Mouse (Mus musculus): ENCODE results near the gene Pinlyp. TPM values are rescaled to one million over a fixed set of nuclear protein-coding genes. Genes with fewer than 3 reads are reported as not detected.

Pinlyp gene
- polyA plus RNA-seq, 1 experiment from 2014 or later, result 0.26 TPM

GRCm38 (mm10) chr7:24538701-24539100 lies 7.2 kb downstream of the Pinlyp start:
- ChIA-PET CTCF (interaction anchor here (2.5 to 4.2 kb wide), 2 partner anchors 8 to 65 kb away, joined by 10 to 14 read pairs; partner anchors contain the start of genes Pinlyp and Xrcc1), POLR2A (interaction anchor here (1.7 kb wide), 1 partner anchor 9 kb away, joined by 6 read pairs; no protein-coding TSS in a partner anchor)
- ATAC-seq, result no peak

DNA sequence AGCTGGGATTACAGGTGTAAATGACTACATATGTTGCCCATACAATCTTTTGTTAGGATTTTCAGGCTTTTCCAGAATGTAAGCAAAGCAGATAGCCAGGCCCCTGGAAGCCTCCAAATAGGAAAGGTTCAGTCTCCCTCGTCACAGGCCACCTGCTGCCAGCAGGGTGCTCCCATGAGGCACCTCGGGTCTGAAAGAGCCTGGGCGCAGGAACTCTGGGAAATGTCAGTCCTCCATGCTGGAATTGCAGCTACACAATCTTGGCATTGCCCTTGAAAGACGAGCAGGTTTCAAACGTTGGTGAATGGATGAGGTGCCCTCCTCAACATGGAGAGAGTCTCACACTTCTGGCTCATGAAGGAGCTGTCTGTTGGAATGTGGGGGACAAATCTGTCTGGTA lies 7.8 kb downstream of the Pinlyp start:
- CTCF ChIA-PET, result interaction anchor here (1.2 to 4.2 kb wide), 4 partner anchors 8 to 65 kb away, joined by 3 to 14 read pairs (median 7); partner anchors contain the start of genes Pinlyp and Xrcc1
- no peaks in the 10 kb centered on the region for H3K27me3 ChIP-seq
- ATAC-seq (no peak), DNase-seq (ENCODE audit: low read depth, low spot score) (no peak)
- no peak for TF ChIP-seq CTCF (IDR thresholded peaks at IDR 0.05)
- in situ Hi-C loops (cut with MboI; ENCODE audit: low pct_unique_long_range_greater_than_20kb), result loop anchor here (5.0 kb wide), 1 partner anchor 119 kb away; no protein-coding TSS in a partner anchor
- POLR2A ChIA-PET, result interaction anchor here (0.6 to 1.7 kb wide), 6 partner anchors 9 to 410 kb away, joined by 3 to 6 read pairs (median 3); partner anchors contain the start of genes Cadm4 and Zfp428

More at GRCm38 (mm10) chr7:24538701-24539100, 7.2 kb downstream of the Pinlyp start:
- DNase-seq (ENCODE audit: low read depth, low spot score), result no peak
- no peaks in the 10 kb centered on the region for H3K27me3 ChIP-seq
- TF ChIP-seq CTCF (IDR thresholded peaks at IDR 0.05), result no peak
- in situ Hi-C loops (cut with MboI; ENCODE audit: low pct_unique_long_range_greater_than_20kb), result loop anchor here (5.0 kb wide), 1 partner anchor 119 kb away; no protein-coding TSS in a partner anchor

DNA sequence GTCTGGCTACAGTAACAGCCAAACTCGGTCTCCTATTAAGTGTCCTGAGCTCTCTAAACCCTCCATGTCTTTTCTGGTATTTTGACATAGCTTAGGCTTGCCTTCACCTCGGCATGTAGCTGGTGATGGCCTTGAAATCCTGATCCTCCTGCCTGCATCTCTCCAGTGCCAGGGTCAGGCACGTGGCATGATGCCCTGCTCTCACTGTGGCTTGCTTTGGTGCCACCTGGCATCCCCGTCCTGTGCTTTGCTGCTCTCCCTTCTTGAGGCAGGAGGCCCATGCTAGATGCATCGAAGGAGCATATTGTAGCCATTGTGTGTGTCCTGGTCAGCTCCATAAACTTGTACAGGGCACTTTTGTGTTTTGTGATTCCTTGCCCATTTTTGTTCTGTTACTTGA lies 8.3 kb downstream of the Pinlyp start:
- TF ChIP-seq CTCF (IDR thresholded peaks at IDR 0.05), result no peak
- DNase-seq (ENCODE audit: low read depth, low spot score), result no peak
- in situ Hi-C loops (cut with MboI; ENCODE audit: low pct_unique_long_range_greater_than_20kb), result loop anchor here (5.0 kb wide), 1 partner anchor 120 kb away; no protein-coding TSS in a partner anchor
- no peak for ATAC-seq
- ChIA-PET POLR2A (interaction anchor here (0.6 to 1.4 kb wide), 4 partner anchors 10 to 56 kb away, joined by 3 to 7 read pairs (median 4); partner anchors contain the start of genes Cadm4 and Zfp428), CTCF (interaction anchor here (1.2 to 4.2 kb wide), 4 partner anchors 9 to 30 kb away, joined by 3 to 14 read pairs (median 4); partner anchors contain the start of genes Pinlyp, Xrcc1 and Zfp428)
- no peaks in the 10 kb centered on the region for H3K27me3 ChIP-seq

DNA sequence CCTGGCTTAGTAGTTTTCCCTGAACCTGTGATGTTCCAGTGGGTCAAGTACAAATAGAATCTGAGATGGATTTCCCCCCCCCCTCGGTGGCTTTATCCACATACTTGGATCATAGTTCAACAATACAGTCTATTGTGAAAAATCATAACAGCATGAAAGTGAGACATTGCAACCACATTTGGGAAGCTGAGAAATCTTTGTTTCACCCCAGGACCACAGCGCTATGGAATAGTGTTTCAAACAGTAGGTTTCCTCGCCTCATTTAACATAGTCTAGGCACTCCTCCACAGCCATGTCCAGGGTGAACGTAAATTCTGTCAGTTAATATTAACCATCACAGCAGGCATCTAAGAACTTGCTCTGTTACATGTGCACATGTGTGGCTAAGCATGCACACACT lies 8.8 kb downstream of the Pinlyp start:
- in situ Hi-C loops (cut with MboI; ENCODE audit: low pct_unique_long_range_greater_than_20kb), result loop anchor here (5.0 kb wide), 1 partner anchor 120 kb away; no protein-coding TSS in a partner anchor
- ATAC-seq (peak; percentile 89), DNase-seq (ENCODE audit: low read depth, low spot score) (peak; percentile 94)
- TF ChIP-seq CTCF (IDR thresholded peaks at IDR 0.05), result no peak
- CTCF ChIA-PET, result interaction anchor here (1.3 to 4.2 kb wide), 3 partner anchors 9 to 30 kb away, joined by 3 to 14 read pairs (median 4); partner anchors contain the start of genes Pinlyp, Xrcc1 and Zfp428
- no peaks in the 10 kb centered on the region for H3K27me3 ChIP-seq
- POLR2A ChIA-PET, result interaction anchor here (0.8 to 1.4 kb wide), 3 partner anchors 30 to 55 kb away, joined by 3 to 7 read pairs (median 4); partner anchors contain the start of genes Cadm4 and Zfp428

GRCm38 (mm10) chr7:24534301-24534700 lies 11.6 kb downstream of the Pinlyp start:
- ChIA-PET POLR2A (no interaction called here), CTCF (interaction anchor here (2.3 kb wide), 1 partner anchor 30 kb away, joined by 8 read pairs; no protein-coding TSS in a partner anchor)
- no peak for TF ChIP-seq CTCF (IDR thresholded peaks at IDR 0.05)
- DNase-seq (ENCODE audit: low read depth, low spot score) (no peak), ATAC-seq (no peak)
- no peaks in the 10 kb centered on the region for H3K27me3 ChIP-seq
- in situ Hi-C loops (cut with MboI; ENCODE audit: low pct_unique_long_range_greater_than_20kb), result loop anchor here (5.0 kb wide), 1 partner anchor 38 kb away; no protein-coding TSS in a partner anchor

- ChIA-PET CTCF (interaction anchor here (1.5 kb wide), 1 partner anchor 28 kb away, joined by 6 read pairs; no protein-coding TSS in a partner anchor), POLR2A (no interaction called here)
- ATAC-seq (no peak), DNase-seq (ENCODE audit: low read depth, low spot score) (no peak)
- in situ Hi-C loops (cut with MboI; ENCODE audit: low pct_unique_long_range_greater_than_20kb), result loop anchor here (5.0 kb wide), 1 partner anchor 38 kb away; no protein-coding TSS in a partner anchor
- no peaks in the 10 kb centered on the region for H3K27me3 ChIP-seq
- no peak for TF ChIP-seq CTCF (IDR thresholded peaks at IDR 0.05)
Measured at GRCm38 (mm10) chr7:24533806-24534205, 12.1 kb downstream of the Pinlyp start.

DNA sequence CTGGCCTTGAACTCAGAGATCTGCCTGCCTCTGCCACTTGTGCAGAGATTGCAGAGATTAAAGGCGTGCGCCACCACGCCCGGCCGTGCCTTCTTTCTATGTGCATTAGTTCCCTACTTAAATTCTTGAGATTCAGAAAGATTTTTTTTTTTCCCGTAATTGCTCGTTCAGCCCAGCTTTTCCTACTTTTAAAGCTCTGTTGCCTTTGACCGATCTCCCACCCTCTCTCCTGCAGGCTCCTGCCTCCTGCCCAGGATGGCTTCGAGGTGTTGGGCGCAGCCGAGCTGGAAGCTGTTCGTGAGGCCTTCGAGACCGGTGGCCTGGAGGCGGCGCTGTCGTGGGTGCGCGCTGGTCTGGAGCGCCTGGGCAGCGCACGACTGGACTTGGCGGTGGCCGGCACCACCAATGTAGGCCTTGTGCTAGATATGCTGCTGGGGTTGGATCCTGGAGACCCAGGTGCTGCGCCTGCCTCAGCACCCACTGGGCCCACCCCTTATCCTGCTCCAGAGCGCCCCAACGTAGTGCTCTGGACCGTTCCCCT lies 12.8 kb downstream of the Pinlyp start:
- DNase-seq (ENCODE audit: low read depth, low spot score), result no peak

GRCm38 (mm10) chr7:24531211-24531971 lies 14.5 kb downstream of the Pinlyp start:
- ATAC-seq, result peak; percentile 74

More for the DNA sequence above, 12.8 kb downstream of the Pinlyp start:
- ChIA-PET CTCF (interaction anchor here (1.0 to 3.3 kb wide), 5 partner anchors 11 to 129 kb away, joined by 3 to 26 read pairs (median 6); no protein-coding TSS in a partner anchor), POLR2A (no interaction called here)
- ATAC-seq, result no peak
- no peaks in the 10 kb centered on the region for H3K27me3 ChIP-seq
- no peak for TF ChIP-seq CTCF (IDR thresholded peaks at IDR 0.05)
- in situ Hi-C loops (cut with MboI; ENCODE audit: low pct_unique_long_range_greater_than_20kb), result loop anchor here (5.0 kb wide), 1 partner anchor 39 kb away; no protein-coding TSS in a partner anchor

GRCm38 (mm10) chr7:24530062-24530931 lies 15.6 kb downstream of the Pinlyp start, which contains the start of gene Irgq:
Irgq (plus strand) TSS chr7:24530689.
- in situ Hi-C loops (cut with MboI; ENCODE audit: low pct_unique_long_range_greater_than_20kb), result loop anchor here (5.0 kb wide), 1 partner anchor 42 kb away; no protein-coding TSS in a partner anchor
- CTCF ChIA-PET, result interaction anchor here (0.8 to 3.3 kb wide), 11 partner anchors 14 to 132 kb away, joined by 3 to 32 read pairs (median 5); partner anchors contain the start of genes Pinlyp, Xrcc1 and Zfp428
- no peak for TF ChIP-seq CTCF (IDR thresholded peaks at IDR 0.05)
- peak; percentile 51 for ATAC-seq
- H3K27me3 ChIP-seq, result no peaks in the 10 kb centered on the region
- peak; percentile 97 for DNase-seq (ENCODE audit: low read depth, low spot score)
- POLR2A ChIA-PET, result interaction anchor here (0.9 to 2.6 kb wide), 5 partner anchors 12 to 72 kb away, joined by 3 to 15 read pairs (median 7); partner anchors contain the start of genes Pinlyp, Xrcc1 and Zfp428

More at GRCm38 (mm10) chr7:24531211-24531971, 14.5 kb downstream of the Pinlyp start:
- no peak for TF ChIP-seq CTCF (IDR thresholded peaks at IDR 0.05)
- in situ Hi-C loops (cut with MboI; ENCODE audit: low pct_unique_long_range_greater_than_20kb), result loop anchor here (5.0 kb wide), 1 partner anchor 41 kb away; no protein-coding TSS in a partner anchor
- no peak for DNase-seq (ENCODE audit: low read depth, low spot score)
- ChIA-PET CTCF (interaction anchor here (0.8 to 3.3 kb wide), 19 partner anchors 8 to 121 kb away, joined by 3 to 32 read pairs (median 5); partner anchors contain the start of genes Pinlyp, Xrcc1 and Zfp428), POLR2A (interaction anchor here (0.9 to 2.6 kb wide), 4 partner anchors 15 to 71 kb away, joined by 3 to 15 read pairs (median 8); partner anchors contain the start of genes Pinlyp, Xrcc1 and Zfp428)
- no peaks in the 10 kb centered on the region for H3K27me3 ChIP-seq
